Mouse (Mus musculus) midbrain, embryonic 15.5 days (tissue): ENCODE results near the gene Rgs3. TPM values are rescaled to one million over a fixed set of nuclear protein-coding genes. Genes with fewer than 3 reads are reported as not detected.

Experiments used
- ATAC-seq: fragments of 200-750 bp; cut with Nextera tagmentation; replicated peaks from 2 replicates; pipeline ENCODE4 v1.8.0; 2017; ENCODE audit warnings: moderate TSS enrichment
- H3K27ac ChIP-seq: fragments of 300-500 bp; sonication (generic); 2 replicates; pipeline ENCODE4 v1.5.1; 2015; ENCODE audit warnings: mild to moderate bottlenecking, inconsistent platforms
- H3K27me3 ChIP-seq: fragments of 300-500 bp; sonication (generic); replicated peaks from 2 replicates; pipeline ENCODE4 v1.6.1; 2015; ENCODE audit warnings: inconsistent platforms
- H3K36me3 ChIP-seq: fragments of 300-500 bp; sonication (generic); replicated peaks from 2 replicates; pipeline ENCODE4 v1.6.1; 2015; ENCODE audit warnings: inconsistent platforms
- H3K4me1 ChIP-seq: fragments of 300-500 bp; sonication (generic); 2 replicates; pipeline ENCODE4 v1.6.1; 2015; ENCODE audit warnings: inconsistent platforms
- H3K4me2 ChIP-seq: fragments of 300-500 bp; sonication (generic); 2 replicates; pipeline ENCODE4 v1.6.1; 2015; ENCODE audit warnings: inconsistent platforms, mild to moderate bottlenecking, moderate library complexity
- H3K4me3 ChIP-seq: fragments of 300-500 bp; sonication (generic); 2 replicates; pipeline ENCODE4 v1.5.1; 2015; ENCODE audit warnings: mild to moderate bottlenecking, inconsistent platforms
- H3K9ac ChIP-seq: fragments of 300-500 bp; sonication (generic); 2 replicates; pipeline ENCODE4 v1.6.1; 2015; ENCODE audit warnings: mild to moderate bottlenecking, inconsistent platforms
- H3K9me3 ChIP-seq: fragments of 300-500 bp; sonication (generic); 2 replicates; pipeline ENCODE4 v1.6.1; 2016; ENCODE audit warnings: inconsistent platforms
- WGBS: fragments of 180-500 bp; shearing (Covaris S2); methylation state at CpG from one replicate; pipeline ENCODE4 v1.1.7; 2015; ENCODE audit warnings: mixed read lengths; 5-methylcytosine and 5-hydroxymethylcytosine counted together
- polyA plus RNA-seq: library from polyadenylated mRNA; unstranded; fragments of >200 nt; fragmentation: Nextera tagmentation; extraction: Ambion mirVana; gene quantifications from 2 replicates; pipeline ENCODE4 v1.2.1, GENCODE M21; 2015

The Rgs3 gene
- polyA plus RNA-seq, 1 experiment from 2014 or later: 80.1 TPM

DNA sequence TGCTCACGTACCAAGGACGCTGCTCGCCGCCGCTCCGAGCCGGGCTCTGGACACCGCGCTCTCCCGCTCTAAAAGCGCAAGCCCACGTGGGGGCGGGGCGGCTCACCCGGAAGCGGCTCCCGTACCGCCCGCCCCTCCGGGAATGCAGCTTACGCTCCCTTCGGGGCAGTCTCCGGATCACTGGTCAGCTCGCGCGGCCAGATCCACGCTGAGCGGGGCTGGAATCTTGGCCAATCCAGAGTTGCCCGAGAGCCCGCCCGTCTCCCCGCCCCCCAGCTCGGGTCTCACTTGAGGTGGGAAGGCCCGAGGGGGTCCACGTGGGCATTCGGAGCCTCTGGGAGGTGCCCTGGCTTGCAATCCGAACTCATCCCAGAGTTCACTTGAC, 39.8 kb upstream of the Rgs3 start, which contains the start of gene Alad:
TSS of gene Alad (minus strand) at position 70 of the 385 bp plus-strand sequence.
- peak within 1 kb of the TSS; percentile 82 for H3K4me3 ChIP-seq
- H3K36me3 ChIP-seq: no peaks in the 10 kb centered on the region
- no peaks in the 10 kb centered on the region for H3K9me3 ChIP-seq
- WGBS: under 1% methylated on average over 37 of the region's 37 CpGs
- peak within 1 kb of the TSS; percentile 79 for H3K4me2 ChIP-seq
- peak within 1 kb of the TSS; percentile 91 for H3K9ac ChIP-seq
- no peaks in the 10 kb centered on the region for H3K27me3 ChIP-seq
- peak within 1 kb of the TSS; percentile 79 for H3K27ac ChIP-seq
- H3K4me1 ChIP-seq: peaks cover 34% of the 10 kb centered on the region
- peak; percentile 88 for ATAC-seq

DNA sequence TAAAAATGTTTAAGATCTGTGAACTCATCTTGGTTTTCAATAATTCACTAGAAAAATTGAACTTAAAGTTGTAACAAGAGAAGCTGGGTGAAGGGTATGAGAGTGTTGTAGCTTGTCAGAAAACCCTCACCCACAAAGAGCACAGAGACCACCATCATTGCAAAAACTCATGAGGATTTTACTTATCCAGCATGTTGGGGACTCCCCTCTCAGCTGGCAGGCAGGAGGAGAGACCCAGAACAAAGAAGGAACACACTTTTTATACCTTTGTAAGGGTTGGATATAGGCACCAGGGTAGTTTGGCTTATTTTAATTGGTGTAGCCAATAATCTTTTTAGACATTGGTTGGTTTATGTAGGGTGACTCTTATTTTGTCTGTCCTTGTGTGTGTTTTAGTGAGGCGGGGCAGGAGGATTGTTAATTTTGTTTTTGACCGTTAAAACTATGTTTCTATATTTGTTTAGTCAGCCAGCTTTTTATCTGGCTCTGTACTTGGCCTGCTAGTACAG, 38.7 kb upstream of the Rgs3 start:
- H3K4me2 ChIP-seq: peak overlapping the region; percentile 79
- WGBS: 93% methylated on average over 2 of the region's 2 CpGs

GRCm38 (mm10) chr4:62524651-62525488, 34.8 kb upstream of the Rgs3 start, which contains the start of the genes Pole3 and 4933430I17Rik:
Gene Pole3 (minus strand): TSS chr4:62525068.
Gene 4933430I17Rik (plus strand): TSS chr4:62525369.
- Histone ChIP-seq H3K4me2 (peak within 1 kb of the TSS; percentile 93), H3K9ac (peak within 1 kb of the TSS; percentile 85), H3K27ac (peak within 1 kb of the TSS; percentile 98), H3K9me3 (no peaks in the 10 kb centered on the region), H3K36me3 (no peaks in the 10 kb centered on the region), H3K27me3 (no peaks in the 10 kb centered on the region), H3K4me1 (peaks cover 21% of the 10 kb centered on the region), H3K4me3 (peak within 1 kb of the TSS; percentile 75)
- WGBS: under 1% methylated on average over 59 of the region's 59 CpGs
- peak; percentile 99 for ATAC-seq

More for the DNA sequence above, 38.7 kb upstream of the Rgs3 start:
- H3K27me3 ChIP-seq: no peaks in the 10 kb centered on the region
- H3K4me1 ChIP-seq: peaks cover 34% of the 10 kb centered on the region
- no peaks in the 10 kb centered on the region for H3K9me3 ChIP-seq
- no peaks in the 10 kb centered on the region for H3K36me3 ChIP-seq
- no peak overlapping the region for H3K9ac ChIP-seq
- no peak overlapping the region for H3K4me3 ChIP-seq
- ATAC-seq: no peak
- H3K27ac ChIP-seq: no peak overlapping the region

GRCm38 (mm10) chr4:62525489-62525811, 34.2 kb upstream of the Rgs3 start:
- H3K27ac ChIP-seq: peak overlapping the region; percentile 98; the same call in 1 of the 2 replicates
- WGBS: 0% methylated on average over 10 of the region's 10 CpGs

DNA sequence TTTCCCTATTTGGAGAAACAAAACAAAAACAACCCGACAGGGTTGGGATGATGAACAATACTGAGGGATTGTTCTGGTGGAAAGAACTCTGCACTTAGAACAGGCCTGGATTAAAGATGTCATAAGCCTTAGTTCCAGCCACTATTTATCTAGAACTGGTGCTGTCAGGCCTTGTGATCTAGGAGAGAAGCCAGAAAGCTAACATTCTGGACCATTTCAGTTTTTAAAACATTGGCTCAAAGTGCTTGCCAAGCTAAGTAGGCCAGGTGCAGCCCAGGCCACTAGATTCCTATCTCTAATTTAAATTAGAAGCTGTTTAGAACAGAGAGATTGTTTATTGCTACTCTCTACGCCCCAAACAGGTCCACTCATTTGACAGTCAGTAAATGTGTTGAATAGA, 33.4 kb upstream of the Rgs3 start:
- Histone ChIP-seq H3K9ac (no peak overlapping the region), H3K4me2 (no peak overlapping the region), H3K9me3 (no peaks in the 10 kb centered on the region), H3K4me3 (no peak overlapping the region), H3K27ac (no peak overlapping the region), H3K4me1 (peaks cover 12% of the 10 kb centered on the region), H3K27me3 (no peaks in the 10 kb centered on the region), H3K36me3 (no peaks in the 10 kb centered on the region)
- ATAC-seq: no peak
- WGBS: 67% methylated on average over 2 of the region's 2 CpGs

More at GRCm38 (mm10) chr4:62525489-62525811, 34.2 kb upstream of the Rgs3 start:
- H3K4me2 ChIP-seq: peak overlapping the region; percentile 93
- peak overlapping the region; percentile 85; the same call in 1 of the 2 replicates for H3K9ac ChIP-seq
- peaks cover 17% of the 10 kb centered on the region for H3K4me1 ChIP-seq
- no peaks in the 10 kb centered on the region for H3K36me3 ChIP-seq
- ATAC-seq: no peak
- H3K9me3 ChIP-seq: no peaks in the 10 kb centered on the region
- peak overlapping the region; percentile 75 for H3K4me3 ChIP-seq
- H3K27me3 ChIP-seq: no peaks in the 10 kb centered on the region

GRCm38 (mm10) chr4:62527655-62528054, 32.0 kb upstream of the Rgs3 start:
- ATAC-seq: no peak
- H3K9me3 ChIP-seq: no peaks in the 10 kb centered on the region
- no peak overlapping the region for H3K4me2 ChIP-seq
- no peaks in the 10 kb centered on the region for H3K27me3 ChIP-seq
- H3K4me1 ChIP-seq: peaks cover 12% of the 10 kb centered on the region
- 92% methylated on average over 4 of the region's 4 CpGs for WGBS
- no peaks in the 10 kb centered on the region for H3K36me3 ChIP-seq
- no peak overlapping the region for H3K27ac ChIP-seq
- no peak overlapping the region for H3K4me3 ChIP-seq
- H3K9ac ChIP-seq: no peak overlapping the region

DNA sequence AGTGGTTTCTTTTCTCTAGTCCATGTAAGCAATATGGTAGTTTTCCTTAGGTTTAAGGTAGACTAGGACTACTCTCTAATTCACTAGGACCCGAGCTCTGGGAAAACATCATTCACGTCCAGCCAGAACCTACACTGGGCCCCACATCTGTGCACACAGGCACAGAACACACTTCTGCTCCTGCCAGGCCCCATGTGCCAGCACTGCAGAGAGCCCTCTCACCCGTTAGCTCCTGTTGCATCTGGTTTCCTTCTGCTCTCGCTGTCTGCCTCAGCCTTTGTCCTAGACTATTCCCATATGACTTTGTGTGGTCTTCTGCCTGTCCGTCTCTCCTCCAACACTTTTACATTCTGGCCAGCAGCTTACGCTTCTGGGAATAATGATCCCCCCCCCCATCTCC, 25.9 kb upstream of the Rgs3 start:
- H3K4me3 ChIP-seq: no peak overlapping the region
- no peaks in the 10 kb centered on the region for H3K36me3 ChIP-seq
- H3K4me2 ChIP-seq: no peak overlapping the region
- no peaks in the 10 kb centered on the region for H3K9me3 ChIP-seq
- no peaks in the 10 kb centered on the region for H3K4me1 ChIP-seq
- no peak for ATAC-seq
- WGBS: 77% methylated on average over 6 of the region's 6 CpGs
- no peaks in the 10 kb centered on the region for H3K27me3 ChIP-seq
- H3K9ac ChIP-seq: no peak overlapping the region
- no peak overlapping the region for H3K27ac ChIP-seq

- no peak for ATAC-seq
- WGBS: 87% methylated on average over 3 of the region's 3 CpGs
- H3K27ac ChIP-seq: no peak overlapping the region
- no peaks in the 10 kb centered on the region for H3K9me3 ChIP-seq
- H3K4me3 ChIP-seq: no peak overlapping the region
- no peaks in the 10 kb centered on the region for H3K27me3 ChIP-seq
- no peak overlapping the region for H3K9ac ChIP-seq
- no peaks in the 10 kb centered on the region for H3K36me3 ChIP-seq
- H3K4me2 ChIP-seq: no peak overlapping the region
- H3K4me1 ChIP-seq: no peaks in the 10 kb centered on the region
Measured at GRCm38 (mm10) chr4:62541802-62542201, 17.8 kb upstream of the Rgs3 start.

DNA sequence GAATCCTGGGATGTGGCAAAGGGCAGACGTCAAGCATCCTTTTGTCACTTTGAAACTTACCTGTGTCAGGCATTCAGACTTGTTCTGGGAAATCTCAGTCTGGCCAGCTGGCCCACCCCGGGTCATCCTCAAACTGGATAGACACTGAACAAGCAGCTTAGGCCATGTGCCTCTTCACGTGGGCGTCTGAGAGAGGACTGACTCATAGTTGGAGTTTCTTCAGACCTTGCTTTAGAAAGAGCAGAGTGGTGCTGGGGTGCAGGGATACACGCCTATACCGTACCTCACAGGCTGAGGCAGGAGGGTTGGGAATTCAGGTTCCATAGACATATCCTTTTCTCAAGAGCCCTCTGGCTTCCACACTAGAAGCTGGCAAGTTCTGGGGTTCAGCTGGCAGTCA, 15.9 kb upstream of the Rgs3 start:
- H3K9me3 ChIP-seq: no peaks in the 10 kb centered on the region
- no peak overlapping the region for H3K27ac ChIP-seq
- H3K4me1 ChIP-seq: no peaks in the 10 kb centered on the region
- H3K27me3 ChIP-seq: no peaks in the 10 kb centered on the region
- 92% methylated on average over 6 of the region's 6 CpGs for WGBS
- no peak overlapping the region for H3K9ac ChIP-seq
- H3K4me3 ChIP-seq: no peak overlapping the region
- H3K36me3 ChIP-seq: no peaks in the 10 kb centered on the region
- no peak overlapping the region for H3K4me2 ChIP-seq
- ATAC-seq: no peak

DNA sequence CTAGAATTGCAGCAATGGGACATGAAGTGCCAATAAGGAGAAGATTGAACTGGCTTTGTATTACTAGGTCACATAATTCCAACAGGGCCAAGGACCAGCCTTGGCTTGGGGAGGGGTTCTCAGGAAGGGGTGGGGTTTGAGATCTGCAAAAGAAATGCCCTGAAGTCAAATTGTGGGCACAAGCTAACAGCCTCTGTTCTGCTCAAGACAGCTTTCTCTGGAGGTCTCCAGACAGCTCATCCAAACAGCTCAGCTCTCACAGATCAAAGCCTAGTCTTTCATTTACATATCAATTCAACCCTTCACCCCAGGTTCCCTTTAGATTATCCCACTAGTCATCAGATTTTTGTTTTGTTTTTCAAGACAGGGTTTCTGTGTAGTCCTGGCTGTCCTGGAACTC, 14.8 kb upstream of the Rgs3 start:
- H3K4me2 ChIP-seq: no peak overlapping the region
- no peak overlapping the region for H3K4me3 ChIP-seq
- no peaks in the 10 kb centered on the region for H3K27me3 ChIP-seq
- H3K36me3 ChIP-seq: no peaks in the 10 kb centered on the region
- ATAC-seq: no peak
- no peaks in the 10 kb centered on the region for H3K9me3 ChIP-seq
- H3K9ac ChIP-seq: no peak overlapping the region
- no peak overlapping the region for H3K27ac ChIP-seq
- no peaks in the 10 kb centered on the region for H3K4me1 ChIP-seq

DNA sequence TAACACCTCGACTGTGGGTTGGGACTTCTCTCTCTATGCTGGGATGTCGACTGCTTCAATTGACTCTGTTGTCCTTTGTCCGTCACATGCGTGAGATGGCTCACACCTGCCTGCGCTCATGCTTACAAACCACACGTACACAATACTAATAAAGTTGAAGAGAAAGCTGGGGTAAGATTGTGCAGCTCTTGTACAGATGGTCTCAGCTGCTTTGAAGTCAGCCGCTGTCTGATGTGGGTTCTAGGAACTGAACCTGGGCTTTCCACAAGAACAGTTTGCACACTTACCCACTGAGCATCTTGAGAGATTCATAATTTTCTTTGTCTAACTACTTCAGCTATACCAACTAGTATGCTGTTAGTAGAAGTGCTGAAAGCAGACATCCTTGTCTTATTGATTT, 7.7 kb upstream of the Rgs3 start:
- Histone ChIP-seq H3K4me3 (no peak overlapping the region), H3K27me3 (no peaks in the 10 kb centered on the region), H3K4me1 (no peaks in the 10 kb centered on the region), H3K36me3 (no peaks in the 10 kb centered on the region), H3K9ac (no peak overlapping the region), H3K9me3 (no peaks in the 10 kb centered on the region), H3K27ac (no peak overlapping the region), H3K4me2 (no peak overlapping the region)
- WGBS: 87% methylated on average over 7 of the region's 7 CpGs
- ATAC-seq: no peak

DNA sequence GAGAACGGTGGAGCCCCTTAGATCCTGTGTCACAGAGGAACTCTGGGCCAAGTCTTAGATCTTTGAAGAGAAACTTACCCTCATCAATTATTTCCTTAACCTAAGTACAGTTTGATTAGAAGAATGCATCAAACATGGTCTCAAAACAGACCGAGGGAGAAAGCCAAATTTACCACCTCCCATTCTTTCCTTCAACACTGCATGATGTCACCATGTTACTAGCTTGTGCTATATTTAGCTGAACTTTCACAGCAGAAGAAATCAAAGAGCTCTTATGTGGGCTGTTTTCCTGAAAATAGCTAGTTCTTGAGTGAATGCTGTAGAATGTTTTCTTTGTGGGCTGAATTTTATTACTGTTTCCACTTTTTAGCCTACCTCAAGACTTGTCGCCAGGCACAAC, 2.2 kb upstream of the Rgs3 start:
- Histone ChIP-seq H3K4me3 (no peak overlapping the region), H3K9me3 (no peaks in the 10 kb centered on the region), H3K27me3 (no peaks in the 10 kb centered on the region), H3K9ac (no peak overlapping the region), H3K4me1 (peaks cover 8% of the 10 kb centered on the region), H3K27ac (no peak overlapping the region), H3K36me3 (no peaks in the 10 kb centered on the region), H3K4me2 (no peak overlapping the region)
- 72% methylated on average over 3 of the region's 3 CpGs for WGBS
- no peak for ATAC-seq
